Mouse (Mus musculus) right cerebral cortex, postnatal 4 days (tissue): ENCODE results near the gene Fbln1.
A peak's percentile ranks its signal among the peaks of the same experiment; 100 is the strongest.

Source experiments
- DNase-seq: peaks from one replicate; pipeline ENCODE4 v3.0.0-alpha.2; 2022

The Fbln1 gene

DNA sequence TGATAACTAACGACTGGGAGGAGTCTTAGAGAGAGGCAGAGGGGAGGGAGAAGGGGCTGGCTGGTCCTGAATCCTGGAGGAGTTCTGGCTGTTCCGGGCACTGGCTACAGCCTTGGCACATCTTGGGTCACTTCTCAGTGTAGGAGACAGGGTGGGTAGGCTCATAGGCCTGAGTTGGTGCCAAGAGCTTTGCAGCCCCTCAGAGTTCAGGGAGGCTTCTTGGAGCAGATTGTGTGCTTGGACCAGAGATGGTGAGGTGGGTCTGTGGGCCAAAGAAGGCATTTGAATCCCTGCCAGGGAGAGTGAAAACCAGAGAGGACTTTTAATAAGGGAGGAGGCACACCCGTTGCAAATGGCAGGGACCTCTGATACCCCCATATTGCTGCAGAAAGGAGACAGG is 1.3 kb downstream of the Fbln1 start:
- DNase-seq = no peak

DNA sequence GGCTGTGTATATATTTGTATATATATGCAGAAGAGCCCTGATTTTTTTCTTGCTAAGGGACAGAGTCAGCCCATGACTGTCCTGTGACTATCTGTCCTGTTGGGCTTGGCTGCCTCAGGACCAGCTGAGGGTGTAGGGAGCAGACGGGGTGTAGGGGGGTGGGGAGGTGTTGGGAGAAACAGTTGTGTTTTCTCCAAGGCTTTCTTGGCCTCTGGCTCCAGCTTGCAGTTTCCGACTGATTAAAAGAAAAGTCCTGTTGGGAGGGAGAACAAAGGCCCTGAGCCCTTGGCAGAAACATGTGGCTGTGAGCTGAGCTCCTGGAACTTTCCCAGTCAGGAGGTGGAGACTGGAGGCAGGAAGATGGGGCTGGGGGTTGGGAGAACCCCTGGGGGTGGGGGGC is 2.0 kb downstream of the Fbln1 start:
- DNase-seq = no peak

DNA sequence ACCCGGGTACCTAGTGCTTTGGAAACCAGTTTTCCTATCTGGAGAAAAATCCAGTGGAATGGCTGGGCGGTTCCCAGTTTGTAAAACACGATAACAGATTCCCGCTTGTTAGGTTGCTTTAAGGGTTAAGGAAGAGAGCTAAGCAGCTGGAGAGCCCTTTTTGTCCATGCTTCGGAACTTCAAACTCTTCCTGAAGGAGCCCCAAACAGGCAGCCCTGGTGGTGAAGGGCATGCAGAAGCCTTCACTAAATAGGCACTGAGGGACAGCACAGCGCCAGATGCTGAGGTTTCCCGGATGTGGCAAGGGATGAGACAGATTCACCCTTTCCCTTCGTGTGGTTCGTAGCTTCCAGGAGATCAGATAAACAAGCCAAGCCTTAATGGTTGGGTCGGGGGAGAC is 2.6 kb downstream of the Fbln1 start:
- no peak for DNase-seq

GRCm38 (mm10) chr15:85209341-85209740 is 3.6 kb downstream of the Fbln1 start:
- DNase-seq = peak; percentile 47

DNA sequence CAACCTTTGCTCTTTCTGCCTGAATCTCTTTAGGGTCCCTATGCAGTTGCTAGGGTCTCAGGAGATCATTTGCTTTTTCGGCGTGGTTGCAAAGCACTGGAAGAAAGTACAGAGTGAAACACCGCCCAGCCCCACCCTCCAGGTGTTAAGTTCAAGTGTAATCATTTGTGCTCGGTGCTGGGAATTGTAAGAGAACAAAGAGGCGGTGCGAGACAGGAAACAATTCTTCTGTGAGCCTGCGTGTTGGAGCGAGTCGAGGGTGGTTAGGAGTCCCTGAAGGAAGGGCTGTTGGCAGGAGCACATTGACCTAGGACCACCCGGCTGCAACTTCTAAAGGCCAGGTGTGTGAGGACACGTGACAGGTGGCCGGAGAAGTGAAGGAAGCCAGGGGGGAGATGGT is 4.9 kb downstream of the Fbln1 start:
- no peak for DNase-seq

- no peak for DNase-seq
Measured at GRCm38 (mm10) chr15:85211101-85211760, 5.5 kb downstream of the Fbln1 start.

DNA sequence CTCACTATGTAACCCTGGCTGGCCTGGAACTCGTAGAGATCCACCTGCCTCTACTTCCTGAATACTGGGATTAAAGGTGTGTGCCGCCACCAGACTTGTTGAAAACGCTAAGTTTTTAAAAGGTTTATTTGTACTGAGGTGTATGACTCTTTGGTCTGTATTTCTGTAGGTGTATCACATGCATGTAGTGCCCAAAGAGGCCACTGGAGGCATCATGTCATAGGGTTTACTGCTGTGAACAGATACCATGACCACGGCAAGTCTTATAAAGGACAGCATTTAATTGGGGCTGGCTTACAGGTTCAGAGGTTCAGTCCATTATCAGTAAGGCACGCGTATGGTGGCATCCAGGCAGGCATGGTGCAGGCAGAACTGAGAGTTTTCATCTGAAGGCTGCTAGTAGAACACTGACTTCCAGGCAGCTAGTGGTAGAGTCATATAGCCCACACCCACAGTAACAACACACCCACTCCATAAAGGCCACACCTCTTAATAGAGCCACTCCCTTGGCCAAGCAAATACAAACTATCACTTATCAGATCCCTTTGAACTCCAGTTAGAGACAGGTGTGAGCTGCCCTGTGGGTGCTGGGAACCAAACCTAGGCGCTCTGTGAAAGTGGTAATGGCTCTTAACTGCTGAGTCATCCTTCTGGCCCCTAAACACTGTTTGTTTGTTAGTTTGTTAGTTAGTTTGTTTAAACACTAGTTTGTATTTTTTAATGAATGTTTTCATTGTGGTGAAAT is 10.5 kb downstream of the Fbln1 start:
- no peak for DNase-seq

- DNase-seq = no peak
Measured at GRCm38 (mm10) chr15:85218617-85219265, 13.0 kb downstream of the Fbln1 start.

- no peak for DNase-seq
Measured at GRCm38 (mm10) chr15:85220371-85220770, 14.6 kb downstream of the Fbln1 start.

GRCm38 (mm10) chr15:85221115-85221854 is 15.5 kb downstream of the Fbln1 start:
- no peak for DNase-seq

- no peak for DNase-seq
Measured at GRCm38 (mm10) chr15:85225693-85226092, 19.9 kb downstream of the Fbln1 start.

DNA sequence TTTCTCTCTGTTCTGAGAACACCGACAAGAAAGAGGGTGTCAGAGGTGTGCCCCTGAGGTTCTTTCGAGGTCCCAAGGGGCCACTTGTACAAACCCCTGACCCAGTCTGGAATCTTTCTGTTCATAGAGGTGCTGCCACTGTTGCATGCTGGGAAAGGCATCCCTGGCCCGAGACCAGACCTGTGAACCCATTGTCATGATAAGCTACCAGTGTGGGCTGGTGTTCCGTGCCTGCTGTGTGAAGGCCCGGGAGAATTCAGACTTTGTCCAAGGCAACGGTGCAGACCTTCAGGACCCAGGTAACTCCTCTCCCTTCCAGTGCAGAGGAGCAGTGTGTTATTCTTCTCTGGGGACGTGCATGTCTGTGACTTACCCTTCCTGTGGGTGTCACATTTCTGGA is 21.1 kb downstream of the Fbln1 start:
- no peak for DNase-seq

DNA sequence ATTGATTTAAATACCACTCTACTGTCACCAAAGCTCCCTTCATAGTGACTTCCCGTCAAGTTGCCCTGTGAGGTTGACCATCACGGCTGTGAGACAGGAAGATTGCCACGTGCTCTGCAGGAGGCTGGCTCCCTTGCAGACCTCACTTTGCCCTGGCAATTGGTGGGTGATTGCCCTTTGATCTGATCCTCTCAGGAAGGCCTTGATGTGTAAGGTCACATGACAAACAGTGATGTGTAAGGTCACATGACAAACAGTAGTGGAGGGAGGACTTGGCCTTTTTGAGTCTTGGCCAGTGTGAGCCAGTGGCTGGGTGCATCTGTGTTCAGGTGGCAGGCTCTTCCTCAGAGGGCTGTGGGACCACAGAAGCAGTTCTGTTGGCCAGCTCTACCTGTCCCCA is 22.8 kb downstream of the Fbln1 start:
- no peak for DNase-seq

GRCm38 (mm10) chr15:85229960-85230535 is 24.3 kb downstream of the Fbln1 start:
- no peak for DNase-seq

DNA sequence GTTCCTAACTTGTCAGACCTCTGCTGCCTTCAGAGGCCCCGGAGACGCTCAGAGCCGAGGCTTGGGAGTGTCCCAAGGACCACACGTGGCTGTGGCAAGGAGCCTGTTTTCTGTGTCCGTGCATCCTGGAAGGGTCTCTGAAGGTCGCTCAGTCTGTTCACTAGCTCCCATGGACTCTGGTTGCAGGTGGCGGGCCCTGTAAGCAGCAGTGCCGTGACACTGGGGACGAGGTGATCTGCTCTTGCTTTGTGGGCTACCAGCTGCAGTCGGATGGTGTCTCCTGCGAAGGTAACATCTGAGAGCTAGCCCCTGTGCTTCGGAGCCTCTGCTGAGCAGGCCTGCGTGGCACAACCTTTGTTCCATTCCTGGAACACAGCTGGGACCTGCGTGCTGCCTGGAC is 24.9 kb downstream of the Fbln1 start:
- no peak for DNase-seq

GRCm38 (mm10) chr15:85231443-85232255 is 25.9 kb downstream of the Fbln1 start:
- DNase-seq = peak; percentile 76

DNA sequence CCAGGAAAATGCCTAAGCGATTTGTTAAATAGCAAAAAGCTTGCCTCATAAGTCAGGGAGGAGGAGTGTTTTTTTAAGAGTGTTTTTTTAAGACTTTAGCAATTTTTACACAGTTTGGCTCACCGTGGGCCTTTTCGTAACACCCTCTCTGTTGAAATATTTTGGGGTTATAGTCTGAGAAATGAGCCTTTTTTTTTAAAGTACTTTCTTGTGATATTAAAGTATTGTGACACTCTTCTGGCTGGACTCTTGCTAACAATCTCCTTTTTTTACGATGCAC is 26.4 kb downstream of the Fbln1 start:
- DNase-seq = no peak

DNA sequence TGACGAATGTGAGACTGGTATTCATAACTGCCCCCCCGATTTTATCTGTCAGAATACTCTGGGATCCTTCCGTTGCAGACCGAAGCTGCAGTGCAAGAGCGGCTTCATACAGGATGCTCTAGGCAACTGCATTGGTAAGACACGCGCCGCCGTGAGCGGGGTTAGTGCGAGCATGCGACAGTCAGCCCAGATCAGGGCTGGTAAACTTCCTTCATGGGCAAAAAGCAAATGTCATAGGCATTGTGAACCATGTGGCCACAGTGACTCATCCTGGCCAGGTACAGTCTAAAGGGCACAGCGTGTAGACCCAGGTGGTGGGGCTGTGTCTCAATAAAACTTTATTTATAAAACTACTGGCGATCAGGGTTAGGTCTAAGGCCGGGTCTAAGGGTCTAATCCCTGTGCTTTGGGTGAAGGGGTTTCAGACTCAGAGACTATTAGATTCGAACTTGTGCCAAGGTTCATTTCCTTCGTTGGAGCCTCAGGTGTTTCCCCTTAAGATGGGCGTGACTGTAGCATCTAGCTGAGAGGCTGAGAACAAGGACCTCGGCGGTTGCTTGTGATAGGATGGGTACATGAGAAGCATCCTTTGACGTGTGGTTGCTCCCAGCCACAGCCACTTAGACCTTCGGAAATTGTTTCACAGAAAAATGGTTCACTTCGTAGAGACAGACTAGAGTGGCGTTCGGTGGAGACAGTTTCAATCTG is 26.9 kb downstream of the Fbln1 start:
- DNase-seq = no peak

- DNase-seq = no peak
Measured at GRCm38 (mm10) chr15:85233251-85233611, 27.5 kb downstream of the Fbln1 start.

GRCm38 (mm10) chr15:85233690-85234089 is 27.9 kb downstream of the Fbln1 start:
- no peak for DNase-seq

DNA sequence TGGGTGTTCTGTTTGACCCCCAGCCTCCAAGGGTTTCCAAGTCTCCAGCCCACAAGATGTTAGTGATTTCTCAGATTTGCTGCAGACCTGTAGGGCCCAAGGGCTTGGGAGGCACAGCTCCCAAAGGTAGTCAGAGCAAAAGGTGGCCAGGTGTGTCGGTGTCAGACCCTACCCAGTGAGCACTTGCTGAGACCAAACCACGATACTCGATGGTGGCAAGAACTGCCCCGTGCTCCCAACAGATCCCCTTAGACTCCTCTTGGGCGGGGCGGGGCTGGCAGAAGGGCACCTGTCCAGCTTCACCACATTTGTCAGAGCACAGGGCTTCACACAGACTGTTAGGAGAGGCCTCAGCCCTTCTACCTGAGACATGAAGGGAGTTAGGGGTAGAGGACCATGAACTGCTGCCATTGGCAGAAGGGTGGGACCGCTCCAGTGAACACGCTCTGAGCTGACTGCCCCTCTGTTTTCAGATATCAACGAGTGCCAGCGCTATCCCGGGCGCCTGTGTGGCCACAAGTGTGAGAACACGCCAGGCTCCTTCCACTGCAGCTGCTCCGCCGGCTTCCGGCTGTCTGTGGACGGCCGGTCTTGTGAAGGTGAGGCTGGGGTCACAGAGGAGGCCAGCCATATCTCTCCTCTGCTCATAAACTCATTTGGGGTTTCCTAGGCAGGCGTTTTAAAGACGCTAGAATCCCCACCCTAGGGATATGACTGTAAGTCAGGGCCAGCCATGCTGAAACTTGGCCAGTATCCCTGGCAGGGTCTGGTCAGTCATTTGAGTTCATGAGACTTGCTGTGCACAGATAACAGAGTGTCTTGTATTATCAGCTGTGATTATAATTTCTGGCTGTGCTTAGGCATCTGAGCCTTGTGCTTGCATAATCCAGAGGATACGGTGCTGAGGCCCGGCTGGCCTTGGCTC is 33.3 kb downstream of the Fbln1 start:
- no peak for DNase-seq
